Mouse (Mus musculus) bone marrow macrophage, adult 2 months (primary cell): ENCODE measurements at regions not wholly inside any gene's neighbourhood (a gene's known extent, or its start where the extent isn't known, plus 50 kb on each side); places are given as distances from the start of the nearest gene placed in this dataset.

Experiments used
- CTCF ChIP-seq: IDR thresholded peaks from 2 replicates; pipeline ENCODE4 v1.5.1; 2012; ENCODE audit warnings: low read depth, mild to moderate bottlenecking, low read length, moderate library complexity
- POLR2A ChIP-seq: IDR thresholded peaks from 2 replicates; pipeline ENCODE4 v1.6.1; 2012; ENCODE audit warnings: mild to moderate bottlenecking, low read depth, low read length, borderline replicate concordance

- TF ChIP-seq CTCF = no peak
- no peak for TF ChIP-seq POLR2A
These were observed 168.4 kb upstream of the Crygf start for GRCm38 (mm10) chr1:65757951-65758350.
